Mouse (Mus musculus) ES-E14 (cell line): ENCODE measurements at regions not wholly inside any gene's neighbourhood (a gene's known extent, or its start where the extent isn't known, plus 50 kb on each side); places are given as distances from the start of the nearest gene placed in this dataset.

Experiments used
- DNase-seq: peaks from one replicate; pipeline ENCODE4 v3.0.0-alpha.2; 2013; ENCODE audit warnings: low read depth, low spot score
- H3K27ac ChIP-seq: 2 replicates; pipeline ENCODE4 v1.5.1; 2012; ENCODE audit warnings: low read depth, mild to moderate bottlenecking, low read length, moderate library complexity, mixed read lengths; ENCODE audit not compliant: poor library complexity, insufficient read depth, severe bottlenecking
- H3K36me3 ChIP-seq: 2 replicates; pipeline ENCODE4 v1.6.1; 2012; ENCODE audit warnings: mild to moderate bottlenecking, low read length, moderate library complexity, mixed read lengths; ENCODE audit not compliant: control insufficient read depth, poor library complexity, insufficient read depth, severe bottlenecking
- H3K4me1 ChIP-seq, 2 experiments: fragments of 150-350 bp in 1 of 2; sonication (generic) in 1 of 2; 2 replicates each; pipeline ENCODE4 v1.6.1; 2012; ENCODE audit warnings: low read length in 2 of 2, mild to moderate bottlenecking in 1 of 2, mixed read lengths in 1 of 2; ENCODE audit not compliant: control insufficient read depth in 2 of 2, insufficient read depth in 2 of 2, poor library complexity in 1 of 2
- H3K4me3 ChIP-seq, 2 experiments: fragments of 150-350 bp in 1 of 2; sonication (generic) in 1 of 2; 2 replicates each; pipeline ENCODE4 v1.5.1; 2012; ENCODE audit warnings: low read length in 2 of 2, low read depth in 1 of 2, mild to moderate bottlenecking in 1 of 2, mixed read lengths in 1 of 2; ENCODE audit not compliant: insufficient read depth in 1 of 2, poor library complexity in 1 of 2, severe bottlenecking in 1 of 2
- H3K9ac ChIP-seq: 2 replicates; pipeline ENCODE4 v1.6.1; 2012; ENCODE audit warnings: low read depth, mild to moderate bottlenecking, low read length, mixed read lengths; ENCODE audit not compliant: poor library complexity, insufficient read depth, severe bottlenecking
- H3K9me3 ChIP-seq: fragments of 150-350 bp; sonication (generic); 2 replicates; pipeline ENCODE4 v1.6.1; 2012; ENCODE audit warnings: low read depth, mild to moderate bottlenecking, low read length; ENCODE audit not compliant: control insufficient read depth, insufficient read depth
- CHD2 ChIP-seq: IDR thresholded peaks from 2 replicates; pipeline ENCODE4 v1.6.1; 2014; ENCODE audit warnings: mild to moderate bottlenecking, low read depth, low read length, inconsistent platforms
- HCFC1 ChIP-seq: IDR thresholded peaks from 2 replicates; pipeline ENCODE4 v1.6.1; 2012; ENCODE audit warnings: low read length, inconsistent platforms, borderline replicate concordance; ENCODE audit not compliant: insufficient read depth
- MAFK ChIP-seq: IDR thresholded peaks from 2 replicates; pipeline ENCODE4 v1.6.1; 2014; ENCODE audit warnings: mild to moderate bottlenecking, low read depth, low read length, inconsistent platforms; ENCODE audit not compliant: insufficient read depth
- ZC3H11A ChIP-seq: IDR thresholded peaks from 2 replicates; pipeline ENCODE4 v1.6.1; 2012; ENCODE audit warnings: low read depth, mild to moderate bottlenecking, inconsistent platforms, low read length, borderline replicate concordance
- ZNF384 ChIP-seq: IDR thresholded peaks from 2 replicates; pipeline ENCODE4 v1.6.1; 2012; ENCODE audit warnings: low read depth, low read length, inconsistent platforms
- in situ Hi-C, 2 experiments: fragments of 600-800 bp; cut with MboI; formaldehyde crosslinking; loops; one replicate each; pipeline ENCODE4 v1.15.1; 2025; ENCODE audit warnings: low sequenced_read_pairs in 2 of 2, inconsistent platforms in 1 of 2; ENCODE audit not compliant: unreplicated experiment in 2 of 2

- TF ChIP-seq HCFC1: no peak
- TF ChIP-seq ZNF384: no peak
- TF ChIP-seq ZC3H11A: no peak
- TF ChIP-seq CHD2: no peak
- no peak for TF ChIP-seq MAFK
- Histone ChIP-seq H3K9ac (no peak overlapping the region), H3K27ac (no peak overlapping the region), H3K4me1 (no peaks in the 10 kb centered on the region), H3K36me3 (no peaks in the 10 kb centered on the region), H3K4me3 (no peak overlapping the region), H3K9me3 (no peaks in the 10 kb centered on the region)
- no peak for DNase-seq
- in situ Hi-C loops: no loop called here
Observed at GRCm38 (mm10) chr7:83060318-83060717, 193.2 kb downstream of the Mex3b start.

GRCm38 (mm10) chr7:83060733-83061132 lies 193.6 kb downstream of the Mex3b start:
- in situ Hi-C loops: no loop called here
- Histone ChIP-seq H3K27ac (no peak overlapping the region), H3K4me3 (no peak overlapping the region), H3K4me1 (no peaks in the 10 kb centered on the region), H3K9me3 (no peaks in the 10 kb centered on the region), H3K36me3 (no peaks in the 10 kb centered on the region), H3K9ac (no peak overlapping the region)
- no peak for DNase-seq
- TF ChIP-seq ZNF384 (no peak), MAFK (no peak), CHD2 (no peak), HCFC1 (no peak), ZC3H11A (no peak)

GRCm38 (mm10) chr7:83061197-83061893 lies 194.2 kb downstream of the Mex3b start:
- Histone ChIP-seq H3K4me1 (no peaks in the 10 kb centered on the region), H3K9me3 (no peaks in the 10 kb centered on the region), H3K4me3 (no peak overlapping the region), H3K36me3 (no peaks in the 10 kb centered on the region), H3K27ac (no peak overlapping the region), H3K9ac (no peak overlapping the region)
- no peak for DNase-seq
- in situ Hi-C loops: no loop called here
- TF ChIP-seq ZNF384 (no peak), MAFK (no peak), HCFC1 (no peak), ZC3H11A (no peak), CHD2 (no peak)

GRCm38 (mm10) chr7:83061894-83062477 lies 194.9 kb downstream of the Mex3b start:
- in situ Hi-C loops: no loop called here
- H3K9me3 ChIP-seq: no peaks in the 10 kb centered on the region
- no peak overlapping the region for H3K27ac ChIP-seq
- no peaks in the 10 kb centered on the region for H3K36me3 ChIP-seq
- H3K4me1 ChIP-seq: no peaks in the 10 kb centered on the region
- no peak for DNase-seq
- TF ChIP-seq ZNF384 (no peak), CHD2 (no peak), MAFK (no peak), HCFC1 (no peak), ZC3H11A (no peak)
- H3K9ac ChIP-seq: no peak overlapping the region
- no peak overlapping the region for H3K4me3 ChIP-seq
